Mouse (Mus musculus) liver, embryonic 16.5 days (tissue): ENCODE measurements at regions not wholly inside any gene's neighbourhood (a gene's known extent, or its start where the extent isn't known, plus 50 kb on each side); places are given as distances from the start of the nearest gene placed in this dataset.

Source experiments
- ATAC-seq: fragments of 200-750 bp; cut with Nextera tagmentation; 2 replicates; pipeline ENCODE4 v1.8.0; 2017; ENCODE audit warnings: low read depth, mild to moderate bottlenecking, moderate number of reproducible peaks, moderate library complexity
- H3K27ac ChIP-seq: fragments of 300-500 bp; sonication (generic); 2 replicates; pipeline ENCODE4 v1.5.1; 2014; ENCODE audit warnings: mild to moderate bottlenecking, low read length
- H3K27me3 ChIP-seq: fragments of 300-500 bp; sonication (generic); 2 replicates; pipeline ENCODE4 v1.6.1; 2014; ENCODE audit warnings: low read depth, low read length, mixed read lengths; ENCODE audit not compliant: control insufficient read depth, insufficient read depth
- H3K36me3 ChIP-seq: fragments of 300-500 bp; sonication (generic); 2 replicates; pipeline ENCODE4 v1.6.1; 2014; ENCODE audit warnings: mild to moderate bottlenecking; ENCODE audit not compliant: control insufficient read depth, insufficient read depth
- H3K4me1 ChIP-seq: fragments of 300-500 bp; sonication (generic); 2 replicates; pipeline ENCODE4 v1.6.1; 2014; ENCODE audit warnings: low read depth, low read length, mixed read lengths; ENCODE audit not compliant: control insufficient read depth
- H3K4me2 ChIP-seq: fragments of 300-500 bp; sonication (generic); 2 replicates; pipeline ENCODE4 v1.6.1; 2014; ENCODE audit warnings: low read depth, low read length, mixed read lengths
- H3K4me3 ChIP-seq: fragments of 300-500 bp; sonication (generic); 2 replicates; pipeline ENCODE4 v1.5.1; 2014; ENCODE audit warnings: low read depth, mild to moderate bottlenecking, low read length
- H3K9ac ChIP-seq: fragments of 300-500 bp; sonication (generic); 2 replicates; pipeline ENCODE4 v1.6.1; 2014; ENCODE audit warnings: low read depth, low read length
- H3K9me3 ChIP-seq: fragments of 300-500 bp; sonication (generic); replicated peaks from 2 replicates; pipeline ENCODE4 v1.6.1; 2016; ENCODE audit warnings: low read length; ENCODE audit not compliant: control insufficient read depth
- WGBS: fragments of 180-500 bp; shearing (Covaris S2); extraction: QIAGEN DNeasy Blood & Tissue Kit; methylation state at CpG from one replicate; pipeline ENCODE4 v1.1.7; 2014; ENCODE audit not compliant: insufficient replicate concordance; 5-methylcytosine and 5-hydroxymethylcytosine counted together

DNA sequence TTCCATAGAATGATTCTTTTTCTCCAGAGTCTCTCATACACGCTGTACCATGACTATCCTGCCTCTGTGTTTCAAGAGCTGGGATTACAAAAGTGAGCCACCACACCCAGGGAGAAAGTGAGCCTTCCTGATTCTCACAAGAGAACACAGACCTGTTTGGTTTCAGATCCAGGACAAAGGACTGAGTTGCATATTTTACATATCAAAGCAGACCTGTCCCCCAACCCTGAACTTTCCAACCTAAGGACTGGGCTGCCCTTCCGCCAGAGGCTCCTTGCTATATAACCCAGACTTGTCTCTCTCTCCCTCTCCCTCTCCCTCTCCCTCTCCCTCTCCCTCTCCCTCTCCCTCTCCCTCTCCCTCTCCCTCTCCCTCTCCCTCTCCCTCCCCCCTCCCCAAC, 611.8 kb upstream of the Tmem132c start:
- H3K27ac ChIP-seq = no peak overlapping the region
- H3K4me1 ChIP-seq = no peaks in the 10 kb centered on the region
- H3K4me3 ChIP-seq = no peak overlapping the region
- no peak for ATAC-seq
- no peaks in the 10 kb centered on the region for H3K36me3 ChIP-seq
- H3K4me2 ChIP-seq = no peak overlapping the region
- H3K9me3 ChIP-seq = no peaks in the 10 kb centered on the region; the same call in 1 of the 2 replicates
- 34% methylated on average over 2 of the region's 2 CpGs for WGBS
- no peak overlapping the region for H3K9ac ChIP-seq
- H3K27me3 ChIP-seq = no peaks in the 10 kb centered on the region

DNA sequence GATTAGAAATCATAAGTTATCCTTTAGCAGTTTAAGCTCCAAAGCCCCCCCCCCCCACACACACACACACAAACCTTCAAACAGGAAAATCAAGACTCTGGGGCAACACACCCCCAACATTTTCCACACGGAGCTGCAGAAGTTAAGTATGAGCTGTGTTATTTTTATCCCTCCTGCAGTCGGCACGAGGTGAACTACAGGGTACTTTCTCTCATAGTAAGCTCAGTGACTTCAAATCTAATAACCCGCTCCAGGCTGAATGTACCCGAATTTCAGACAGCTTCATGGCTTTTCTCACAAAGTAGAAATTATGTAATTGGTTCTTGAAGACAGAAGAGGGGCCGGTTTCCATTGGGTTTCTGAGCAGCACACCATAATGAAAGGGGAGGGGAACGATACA, 591.2 kb upstream of the Tmem132c start:
- WGBS = 45% methylated on average over 7 of the region's 7 CpGs
- H3K27ac ChIP-seq = no peak overlapping the region
- no peaks in the 10 kb centered on the region for H3K27me3 ChIP-seq

DNA sequence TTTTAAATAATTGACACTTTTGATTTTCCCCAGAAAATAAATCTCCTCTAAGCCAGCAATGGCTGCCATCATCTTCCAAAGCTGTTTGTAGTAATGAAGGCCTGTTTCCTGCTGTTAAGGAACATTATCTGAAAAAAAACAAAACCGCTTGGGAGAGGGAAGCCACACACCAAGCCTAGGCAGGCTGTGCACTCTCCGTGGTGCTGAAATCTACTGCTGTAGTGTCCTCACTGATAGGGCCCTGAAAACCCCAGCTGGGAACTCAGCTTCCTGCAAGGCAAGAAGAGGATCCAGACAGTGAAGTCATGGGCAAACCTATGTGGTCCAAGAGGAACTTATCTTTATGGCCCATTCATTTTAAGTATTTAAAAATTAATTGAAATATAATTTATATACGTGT, 590.2 kb upstream of the Tmem132c start:
- no peaks in the 10 kb centered on the region for H3K4me1 ChIP-seq
- WGBS = 15% methylated on average over 3 of the region's 3 CpGs
- no peak for ATAC-seq

More for the DNA sequence above, 591.2 kb upstream of the Tmem132c start:
- ATAC-seq = no peak
- Histone ChIP-seq H3K4me1 (no peaks in the 10 kb centered on the region), H3K9ac (no peak overlapping the region), H3K4me3 (no peak overlapping the region), H3K4me2 (no peak overlapping the region), H3K36me3 (no peaks in the 10 kb centered on the region), H3K9me3 (no peaks in the 10 kb centered on the region; the same call in 1 of the 2 replicates)

GRCm38 (mm10) chr5:126662648-126663047, 579.0 kb upstream of the Tmem132c start:
- no peaks in the 10 kb centered on the region for H3K36me3 ChIP-seq
- no peak overlapping the region for H3K4me3 ChIP-seq
- no peak overlapping the region for H3K27ac ChIP-seq
- H3K4me2 ChIP-seq = no peak overlapping the region
- H3K9me3 ChIP-seq = peaks cover 2% of the 10 kb centered on the region; the same call in 1 of the 2 replicates
- no peak overlapping the region for H3K9ac ChIP-seq
- H3K4me1 ChIP-seq = no peaks in the 10 kb centered on the region
- whole genome bisulfite sequencing = 57% methylated on average over 4 of the region's 4 CpGs
- no peak for ATAC-seq
- H3K27me3 ChIP-seq = no peaks in the 10 kb centered on the region

More for the DNA sequence above, 590.2 kb upstream of the Tmem132c start:
- Histone ChIP-seq H3K36me3 (no peaks in the 10 kb centered on the region), H3K9ac (no peak overlapping the region), H3K4me2 (no peak overlapping the region), H3K27ac (no peak overlapping the region), H3K27me3 (no peaks in the 10 kb centered on the region), H3K9me3 (no peaks in the 10 kb centered on the region), H3K4me3 (no peak overlapping the region)

DNA sequence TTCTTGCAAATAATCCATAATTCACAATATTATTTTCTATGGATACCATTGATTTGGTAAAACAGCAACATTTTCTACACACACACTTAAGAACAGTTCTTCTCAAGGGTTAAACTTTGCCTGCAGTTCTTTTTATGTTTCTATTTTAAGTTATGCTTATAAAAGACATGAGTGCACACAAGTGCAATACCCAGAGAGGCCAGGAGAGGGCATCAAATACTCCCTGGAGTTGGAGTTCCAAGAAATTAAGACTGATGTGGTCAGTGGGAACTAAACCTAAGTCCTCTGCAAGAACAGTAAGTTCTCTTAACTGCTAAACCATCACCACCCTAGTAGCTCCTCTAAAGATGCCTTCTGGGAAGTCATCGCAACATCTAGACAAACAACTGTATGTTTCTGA, 570.5 kb upstream of the Tmem132c start:
- Histone ChIP-seq H3K27me3 (no peaks in the 10 kb centered on the region), H3K4me3 (no peak overlapping the region), H3K9me3 (no peaks in the 10 kb centered on the region; the same call in 1 of the 2 replicates), H3K9ac (no peak overlapping the region), H3K27ac (no peak overlapping the region), H3K36me3 (no peaks in the 10 kb centered on the region), H3K4me1 (no peaks in the 10 kb centered on the region), H3K4me2 (no peak overlapping the region)
- no peak for ATAC-seq
- 41% methylated on average over 1 of the region's 1 CpGs for WGBS

DNA sequence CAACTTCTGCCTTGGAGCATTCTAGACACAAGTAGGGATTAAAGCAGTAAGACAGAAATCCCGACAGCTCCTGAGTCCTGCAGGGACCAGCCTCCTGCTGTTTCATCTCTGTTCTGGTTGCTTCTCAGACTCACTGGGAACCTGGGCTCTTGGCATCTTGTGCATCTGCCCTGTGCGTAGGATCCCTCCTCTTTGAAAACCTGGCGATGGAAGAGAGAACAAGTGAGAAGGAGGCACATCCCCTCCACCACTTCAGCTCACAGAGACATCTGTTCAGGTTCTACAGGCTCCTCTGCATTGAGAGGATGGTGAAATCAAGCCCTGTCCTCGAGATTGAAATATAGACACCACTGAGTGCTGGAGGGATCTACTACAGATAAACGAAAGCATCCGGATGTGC, 561.3 kb upstream of the Tmem132c start:
- Histone ChIP-seq H3K9me3 (no peaks in the 10 kb centered on the region; the same call in none of the 2 replicates), H3K4me2 (no peak overlapping the region), H3K9ac (no peak overlapping the region), H3K36me3 (no peaks in the 10 kb centered on the region), H3K4me1 (no peaks in the 10 kb centered on the region), H3K27me3 (no peaks in the 10 kb centered on the region), H3K27ac (no peak overlapping the region), H3K4me3 (no peak overlapping the region)
- ATAC-seq = no peak
- 53% methylated on average over 6 of the region's 6 CpGs for WGBS

DNA sequence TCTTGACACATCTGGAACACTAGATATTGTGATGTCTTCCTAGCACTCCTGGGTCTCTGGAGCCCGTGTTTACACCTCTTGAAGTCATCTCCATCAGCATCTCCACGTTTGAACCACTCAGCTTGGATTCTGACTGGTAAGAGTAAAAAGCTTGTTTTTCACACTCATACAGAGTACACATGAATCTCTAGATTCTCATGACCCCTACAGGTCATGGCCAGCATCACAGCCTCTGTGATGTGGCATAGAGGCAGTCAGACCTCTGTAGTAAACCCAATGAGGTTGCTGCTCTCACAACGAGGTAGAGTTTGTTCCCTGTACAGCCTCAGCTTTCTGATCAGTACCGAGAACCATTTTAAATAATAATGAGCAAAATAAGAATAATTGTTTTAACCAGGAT, 542.3 kb upstream of the Tmem132c start:
- no peaks in the 10 kb centered on the region for H3K4me1 ChIP-seq
- ATAC-seq = no peak
- no peak overlapping the region for H3K9ac ChIP-seq
- no peak overlapping the region for H3K27ac ChIP-seq
- H3K4me2 ChIP-seq = no peak overlapping the region
- no peaks in the 10 kb centered on the region for H3K27me3 ChIP-seq
- 38% methylated on average over 4 of the region's 4 CpGs for WGBS
- H3K36me3 ChIP-seq = no peaks in the 10 kb centered on the region
- no peaks in the 10 kb centered on the region; the same call in none of the 2 replicates for H3K9me3 ChIP-seq
- H3K4me3 ChIP-seq = no peak overlapping the region

DNA sequence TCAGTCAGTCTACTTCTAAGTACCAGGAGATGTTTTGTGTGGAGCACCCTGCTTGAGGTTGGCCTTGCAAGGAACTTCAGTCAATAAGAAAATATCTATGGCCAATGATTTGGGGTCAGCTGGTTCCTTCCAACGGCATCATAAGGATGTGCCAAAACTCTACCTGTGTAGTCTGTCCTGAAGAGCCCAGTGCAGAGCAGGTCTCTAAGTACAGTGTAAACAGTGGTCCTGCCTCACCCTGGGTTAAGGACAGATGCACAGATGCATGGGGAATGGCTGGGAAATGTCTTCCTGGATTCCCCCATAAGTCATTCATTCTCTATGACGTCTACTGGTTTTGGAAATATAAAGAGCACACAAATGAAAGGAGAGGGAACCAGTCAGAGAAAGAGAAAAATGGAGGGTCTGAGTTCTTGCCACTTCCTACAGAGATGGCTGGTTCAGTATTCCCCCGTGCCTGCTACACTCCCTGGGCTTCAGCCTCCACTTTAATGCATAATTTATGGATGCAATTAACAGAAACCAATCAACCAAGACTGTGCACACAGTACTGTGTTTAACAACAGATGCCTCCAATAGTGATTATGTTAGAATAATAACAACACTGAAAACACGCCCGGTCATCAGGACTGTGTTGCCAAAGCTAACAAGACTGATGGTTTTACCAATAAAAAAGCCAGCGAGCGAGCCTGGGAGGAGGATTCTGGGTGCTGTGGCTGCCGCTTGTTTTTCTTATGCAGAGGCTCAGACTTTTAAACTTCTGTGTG, 537.9 kb upstream of the Tmem132c start:
- Histone ChIP-seq H3K4me3 (no peak overlapping the region), H3K9me3 (peaks cover 2% of the 10 kb centered on the region), H3K9ac (no peak overlapping the region), H3K4me1 (no peaks in the 10 kb centered on the region), H3K4me2 (no peak overlapping the region), H3K27ac (no peak overlapping the region), H3K36me3 (no peaks in the 10 kb centered on the region), H3K27me3 (no peaks in the 10 kb centered on the region)
- 60% methylated on average over 8 of the region's 8 CpGs for WGBS
- no peak for ATAC-seq

GRCm38 (mm10) chr5:126705871-126706270, 535.7 kb upstream of the Tmem132c start:
- Histone ChIP-seq H3K9me3 (peaks cover 2% of the 10 kb centered on the region), H3K4me3 (no peak overlapping the region), H3K9ac (no peak overlapping the region), H3K36me3 (no peaks in the 10 kb centered on the region), H3K4me1 (no peaks in the 10 kb centered on the region), H3K4me2 (no peak overlapping the region), H3K27ac (no peak overlapping the region), H3K27me3 (no peaks in the 10 kb centered on the region)
- ATAC-seq = no peak
- whole genome bisulfite sequencing = 43% methylated on average over 11 of the region's 11 CpGs
